Mouse (Mus musculus) heart, adult 18-20 months (tissue): ENCODE measurements around the gene Ott. TPM values are rescaled to one million over a fixed set of nuclear protein-coding genes. Genes with fewer than 3 reads are reported as not detected.
"Not testable (repeated sequence)": the region's sequence is repeated elsewhere in the genome, so short reads cannot be mapped to it uniquely, and the experiment has no call there.

Experiments
- DNase-seq, 2 experiments: peaks; one replicate each; pipeline ENCODE4 v3.0.0; 2021 to 2022; ENCODE audit warnings: mixed read lengths in 1 of 2
- long read RNA-seq, 2 experiments: library from polyadenylated mRNA; stranded (forward); transcript quantifications; one replicate each; pipeline ENCODE4 v2.0.0; 2021
- total RNA-seq, 2 experiments: library from RNA; stranded (reverse); gene quantifications; 2 replicates each; pipeline ENCODE4 v1.2.3; 2021

Gene Ott
- not detected for total RNA-seq
- long read RNA-seq, experiment 1: 0 reads
- long read RNA-seq, experiment 2: 0 reads

- DNase-seq: not testable (repeated sequence)
Observed at GRCm38 (mm10) chrX:149073982-149074381, at the start of gene Ott. Gene Ott (plus strand): TSS chrX:149074282.

Other genes with a start within 250 kb of the Ott start
- not detected for gene Luzp4, start 216.6 kb upstream of the Ott start, total RNA-seq
- not detected for gene Gm15093, start 198.1 kb downstream of the Ott start, total RNA-seq